Mouse (Mus musculus): ENCODE data around the gene Eif4a3. TPM values are rescaled to one million over a fixed set of nuclear protein-coding genes. Genes with fewer than 3 reads are reported as not detected.
A peak's percentile ranks its signal among the peaks of the same experiment; 100 is the strongest.
"Not testable (repeated sequence)": the region's sequence is repeated elsewhere in the genome, so short reads cannot be mapped to it uniquely, and the experiment has no call there.

Eif4a3 gene
- polyA plus RNA-seq, 1 experiment: not detected

DNA sequence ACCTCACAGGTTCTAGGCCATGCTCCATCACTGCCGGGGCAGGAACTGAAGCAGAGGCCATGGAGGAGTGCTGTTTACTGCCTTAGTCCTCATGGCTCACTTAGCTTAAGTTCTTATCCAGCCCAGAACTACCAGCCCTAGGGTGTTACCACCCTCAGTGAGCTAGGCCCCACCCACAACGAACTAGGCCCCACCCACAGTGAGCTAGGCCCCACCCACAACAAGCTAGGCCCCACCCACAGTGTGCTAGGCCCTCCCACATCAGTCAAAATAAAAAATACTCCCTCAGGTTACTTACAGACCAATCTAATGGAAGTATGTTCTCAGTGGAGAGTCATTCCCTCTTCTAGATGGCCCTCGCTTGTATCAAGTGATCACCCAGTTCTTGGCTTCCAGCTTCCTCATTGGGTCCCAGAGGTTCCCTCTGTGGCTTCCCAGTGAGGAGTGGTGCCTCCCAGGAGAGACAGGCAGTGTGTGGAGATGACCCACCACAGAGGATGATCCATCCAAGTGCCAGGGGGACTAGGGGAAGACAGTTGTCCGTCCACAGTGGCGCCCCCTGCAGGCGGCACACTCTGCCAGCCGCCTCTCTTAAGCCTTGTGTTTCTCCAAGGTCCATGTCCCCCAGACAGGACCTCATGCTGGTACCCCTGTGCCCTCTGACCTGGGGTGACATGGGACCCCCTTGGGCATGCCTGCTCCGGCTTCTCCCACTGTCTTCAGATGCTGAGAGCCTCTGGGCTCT is 26.5 kb downstream of the Eif4a3 start:
- peaks cover 27% of the 10 kb centered on the region for H3K4me1 ChIP-seq (ENCODE audit: control insufficient read depth, insufficient read depth, low read length)
- 84% methylated on average over 8 of the region's 8 CpGs for WGBS
- no peak overlapping the region for H3K27ac ChIP-seq (ENCODE audit: insufficient read depth, low read depth, low read length)
- TF ChIP-seq CTCF (IDR thresholded peaks at IDR 0.05; ENCODE audit: insufficient read depth, low read depth, low read length) (no peak), POLR2A (IDR thresholded peaks at IDR 0.05; ENCODE audit: insufficient read depth, low read depth, low read length) (no peak)
- no peak overlapping the region for H3K4me3 ChIP-seq (ENCODE audit: insufficient read depth, low read depth, low read length)

GRCm38 (mm10) chr11:119272492-119272891 is 27.4 kb downstream of the Eif4a3 start:
- not testable (repeated sequence) for H3K4me3 ChIP-seq (ENCODE audit: insufficient read depth, low read depth, low read length); H3K27ac ChIP-seq (ENCODE audit: insufficient read depth, low read depth, low read length)
- 81% methylated on average over 3 of the region's 3 CpGs for WGBS
- TF ChIP-seq CTCF (IDR thresholded peaks at IDR 0.05; ENCODE audit: insufficient read depth, low read depth, low read length): 0 out of 2 replicates have a peak, but pooled peaks have one; percentile 33
- peaks cover 35% of the 10 kb centered on the region for H3K4me1 ChIP-seq (ENCODE audit: control insufficient read depth, insufficient read depth, low read length)

GRCm38 (mm10) chr11:119268557-119269195 is 31.2 kb downstream of the Eif4a3 start:
- Histone ChIP-seq H3K27ac (ENCODE audit: insufficient read depth, low read depth, low read length) (peak overlapping the region; percentile 88), H3K4me3 (ENCODE audit: insufficient read depth, low read depth, low read length) (peak overlapping the region; percentile 97), H3K4me1 (ENCODE audit: control insufficient read depth, insufficient read depth, low read length) (peaks cover 39% of the 10 kb centered on the region)
- TF ChIP-seq CTCF (IDR thresholded peaks at IDR 0.05; ENCODE audit: insufficient read depth, low read depth, low read length): no peak
- TF ChIP-seq POLR2A (IDR thresholded peaks at IDR 0.05; ENCODE audit: insufficient read depth, low read depth, low read length): no peak
- WGBS: 47% methylated on average over 16 of the region's 16 CpGs

DNA sequence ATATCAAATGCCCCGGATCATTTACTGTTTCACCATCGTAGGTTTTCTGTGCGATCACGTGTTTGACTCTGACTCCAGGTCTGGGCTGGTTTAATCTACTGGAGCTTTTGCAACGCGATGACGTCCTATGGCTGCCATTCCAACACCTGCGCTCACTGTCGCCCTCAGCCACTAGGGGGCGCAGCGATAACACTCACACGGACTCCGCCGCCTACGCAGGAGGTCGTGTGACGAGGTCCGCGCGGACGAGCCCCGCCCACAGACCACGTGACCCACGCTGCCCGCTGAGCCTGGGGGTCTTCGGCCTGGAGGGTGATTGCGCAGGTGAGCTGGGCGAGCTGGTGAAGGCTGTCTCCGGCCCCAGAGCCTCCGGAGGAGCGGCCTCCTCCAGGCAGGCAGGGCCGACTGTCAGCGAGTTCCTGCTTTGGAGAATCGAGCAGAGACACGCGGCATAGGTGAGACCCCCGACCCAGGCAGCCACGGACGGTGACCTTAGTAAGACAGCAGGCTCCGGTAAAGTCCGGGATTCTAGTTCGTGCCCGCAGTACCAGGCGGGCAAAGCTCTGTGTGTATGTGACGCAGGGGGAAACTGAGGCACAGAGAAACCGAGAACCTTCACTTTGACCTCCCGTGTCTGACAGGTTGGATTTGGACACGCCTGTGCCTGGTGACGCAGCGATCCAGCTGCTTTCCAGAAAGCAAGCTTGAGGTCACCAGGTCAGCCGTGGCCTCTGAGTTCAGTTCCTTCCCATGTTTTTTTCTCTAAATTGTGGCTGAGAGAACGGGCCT is 31.9 kb downstream of the Eif4a3 start, which contains the start of gene Gaa:
Gaa (plus strand) TSS at position 120 of the 789 bp plus-strand sequence.
- H3K27ac ChIP-seq (ENCODE audit: insufficient read depth, low read depth, low read length): peak within 1 kb of the TSS; percentile 88
- peaks cover 39% of the 10 kb centered on the region for H3K4me1 ChIP-seq (ENCODE audit: control insufficient read depth, insufficient read depth, low read length)
- TF ChIP-seq CTCF (IDR thresholded peaks at IDR 0.05; ENCODE audit: insufficient read depth, low read depth, low read length) (peak; percentile 92), POLR2A (IDR thresholded peaks at IDR 0.05; ENCODE audit: insufficient read depth, low read depth, low read length) (peak; percentile 58)
- WGBS: 2% methylated on average over 52 of the region's 52 CpGs
- peak within 1 kb of the TSS; percentile 97 for H3K4me3 ChIP-seq (ENCODE audit: insufficient read depth, low read depth, low read length)

DNA sequence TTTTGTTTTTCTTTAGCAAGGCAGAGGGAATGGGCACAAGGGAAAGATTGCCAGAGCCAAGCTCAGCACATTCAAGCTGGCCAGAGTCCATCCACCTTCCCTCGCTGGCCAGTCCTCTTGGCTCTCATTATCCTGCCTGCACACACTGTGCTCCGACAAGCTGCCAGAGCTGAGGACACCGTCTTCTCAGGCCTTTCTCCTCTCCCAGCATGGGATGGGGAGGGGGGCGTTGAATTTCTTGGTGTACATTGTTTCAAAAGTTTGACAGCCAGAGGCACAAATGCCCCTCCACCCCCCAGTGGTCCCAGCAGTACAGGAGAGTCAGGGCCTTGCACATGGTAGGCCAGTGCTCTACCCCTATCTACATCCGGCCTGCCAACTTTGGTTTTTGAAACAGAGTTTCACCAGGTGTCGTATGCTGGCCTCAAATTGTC is 32.6 kb downstream of the Eif4a3 start:
- no peak overlapping the region for H3K4me3 ChIP-seq (ENCODE audit: insufficient read depth, low read depth, low read length)
- no peak for TF ChIP-seq POLR2A (IDR thresholded peaks at IDR 0.05; ENCODE audit: insufficient read depth, low read depth, low read length)
- TF ChIP-seq CTCF (IDR thresholded peaks at IDR 0.05; ENCODE audit: insufficient read depth, low read depth, low read length): no peak
- 35% methylated on average over 6 of the region's 6 CpGs for WGBS
- no peak overlapping the region for H3K27ac ChIP-seq (ENCODE audit: insufficient read depth, low read depth, low read length)
- peaks cover 39% of the 10 kb centered on the region for H3K4me1 ChIP-seq (ENCODE audit: control insufficient read depth, insufficient read depth, low read length)

DNA sequence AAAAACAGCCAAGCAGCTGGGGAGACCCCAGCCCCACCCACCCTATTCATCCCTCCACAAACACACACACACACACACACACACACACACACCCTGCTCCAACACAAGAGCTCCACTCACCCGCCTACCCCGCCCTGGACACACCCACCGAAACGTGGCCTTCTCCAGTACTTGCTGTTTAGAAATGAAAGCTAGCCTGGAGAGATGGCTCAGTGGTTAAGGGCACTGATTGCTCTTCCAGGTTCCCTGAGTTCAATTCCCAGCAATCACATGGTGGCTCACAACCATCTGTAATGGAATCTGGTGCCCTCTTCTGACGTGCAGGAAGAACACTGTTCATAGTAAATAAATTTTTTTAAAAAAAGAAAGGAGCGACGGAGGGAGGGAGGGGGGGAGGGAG is 34.1 kb downstream of the Eif4a3 start:
- TF ChIP-seq CTCF (IDR thresholded peaks at IDR 0.05; ENCODE audit: insufficient read depth, low read depth, low read length) (no peak), POLR2A (IDR thresholded peaks at IDR 0.05; ENCODE audit: insufficient read depth, low read depth, low read length) (no peak)
- no peak overlapping the region for H3K27ac ChIP-seq (ENCODE audit: insufficient read depth, low read depth, low read length)
- H3K4me3 ChIP-seq (ENCODE audit: insufficient read depth, low read depth, low read length): no peak overlapping the region
- peaks cover 35% of the 10 kb centered on the region for H3K4me1 ChIP-seq (ENCODE audit: control insufficient read depth, insufficient read depth, low read length)
- 81% methylated on average over 7 of the region's 7 CpGs for WGBS

DNA sequence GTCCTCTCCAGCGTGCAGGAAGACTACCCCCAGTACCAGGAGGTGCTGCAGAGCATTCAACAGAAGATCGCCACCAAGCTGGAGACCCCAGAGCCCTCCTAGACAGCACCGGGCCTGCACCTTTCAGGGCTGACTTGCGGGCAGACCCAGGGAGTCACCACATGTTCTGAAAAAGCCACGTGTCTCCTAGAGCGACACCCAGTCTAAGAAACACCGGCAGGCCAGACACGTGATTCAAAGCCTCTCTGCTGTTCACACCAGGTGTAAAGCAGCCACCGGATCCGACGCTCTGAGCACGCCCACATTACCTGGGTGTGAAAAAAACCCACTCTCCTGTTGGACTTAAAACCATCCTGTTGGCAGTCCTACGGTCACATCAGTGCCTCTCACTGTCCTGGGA is 35.5 kb downstream of the Eif4a3 start:
- Histone ChIP-seq H3K27ac (ENCODE audit: insufficient read depth, low read depth, low read length) (no peak overlapping the region), H3K4me3 (ENCODE audit: insufficient read depth, low read depth, low read length) (no peak overlapping the region), H3K4me1 (ENCODE audit: control insufficient read depth, insufficient read depth, low read length) (peaks cover 21% of the 10 kb centered on the region)
- 92% methylated on average over 13 of the region's 13 CpGs for WGBS
- no peak for TF ChIP-seq CTCF (IDR thresholded peaks at IDR 0.05; ENCODE audit: insufficient read depth, low read depth, low read length)
- TF ChIP-seq POLR2A (IDR thresholded peaks at IDR 0.05; ENCODE audit: insufficient read depth, low read depth, low read length): no peak

GRCm38 (mm10) chr11:119259977-119260376 is 39.9 kb downstream of the Eif4a3 start:
- H3K4me1 ChIP-seq (ENCODE audit: control insufficient read depth, insufficient read depth, low read length): no peaks in the 10 kb centered on the region
- no peak overlapping the region for H3K4me3 ChIP-seq (ENCODE audit: insufficient read depth, low read depth, low read length)
- 94% methylated on average over 8 of the region's 8 CpGs for WGBS
- H3K27ac ChIP-seq (ENCODE audit: insufficient read depth, low read depth, low read length): no peak overlapping the region
- TF ChIP-seq CTCF (IDR thresholded peaks at IDR 0.05; ENCODE audit: insufficient read depth, low read depth, low read length) (no peak), POLR2A (IDR thresholded peaks at IDR 0.05; ENCODE audit: insufficient read depth, low read depth, low read length) (no peak)

Measured in olfactory bulb, adult 2 months (tissue).